Mouse (Mus musculus) MEL (cell line): ENCODE measurements at regions not wholly inside any gene's neighbourhood (a gene's known extent, or its start where the extent isn't known, plus 50 kb on each side); places are given as distances from the start of the nearest gene placed in this dataset.

ENCODE experiments used
- DNase-seq: peaks from one replicate; pipeline ENCODE4 v3.0.0; 2011; ENCODE audit warnings: low read depth, low spot score
- H3K27ac ChIP-seq: 2 replicates; pipeline ENCODE4 v1.5.1; 2012; ENCODE audit warnings: low read depth, mild to moderate bottlenecking, control low read depth, low read length, moderate library complexity; ENCODE audit not compliant: control insufficient read depth
- H3K27me3 ChIP-seq, 2 experiments: fragments of 150-350 bp in 1 of 2; sonication (generic) in 1 of 2; 2 replicates each; pipeline ENCODE4 v1.6.1; 2012; ENCODE audit warnings: low read length in 2 of 2, mild to moderate bottlenecking in 2 of 2, improper control_type of control experiment in 1 of 2, moderate library complexity in 1 of 2; ENCODE audit not compliant: insufficient read depth in 2 of 2, control insufficient read depth in 1 of 2
- H3K36me3 ChIP-seq, 2 experiments: 2 replicates each; pipeline ENCODE4 v1.6.1; 2012 to 2014; ENCODE audit warnings: low read length in 2 of 2, improper control_type of control experiment in 1 of 2, inconsistent platforms in 1 of 2, mild to moderate bottlenecking in 1 of 2; ENCODE audit not compliant: insufficient read depth in 2 of 2, control insufficient read depth in 1 of 2
- H3K4me1 ChIP-seq, 2 experiments: fragments of 150-350 bp in 1 of 2; sonication (generic) in 1 of 2; 2 replicates each; pipeline ENCODE4 v1.6.1; 2012; ENCODE audit warnings: low read length in 2 of 2, improper control_type of control experiment in 1 of 2, mild to moderate bottlenecking in 1 of 2; ENCODE audit not compliant: insufficient read depth in 2 of 2, control insufficient read depth in 1 of 2
- H3K4me3 ChIP-seq, 2 experiments: fragments of 150-350 bp in 1 of 2; sonication (generic) in 1 of 2; 2 replicates each; pipeline ENCODE4 v1.5.1; 2012; ENCODE audit warnings: low read depth in 2 of 2, low read length in 2 of 2, mild to moderate bottlenecking in 2 of 2, moderate library complexity in 2 of 2, control low read depth in 1 of 2, improper control_type of control experiment in 1 of 2; ENCODE audit not compliant: control insufficient read depth in 1 of 2, insufficient read depth in 1 of 2
- H3K79me2 ChIP-seq: 2 replicates; pipeline ENCODE4 v1.6.1; 2012; ENCODE audit warnings: mild to moderate bottlenecking, low read length, moderate library complexity; ENCODE audit not compliant: control insufficient read depth, poor library complexity, insufficient read depth
- H3K9ac ChIP-seq: 2 replicates; pipeline ENCODE4 v1.6.1; 2012; ENCODE audit warnings: low read depth, mild to moderate bottlenecking, control low read depth, low read length, moderate library complexity; ENCODE audit not compliant: control insufficient read depth, poor library complexity, severe bottlenecking
- H3K9me3 ChIP-seq: fragments of 150-350 bp; sonication (generic); replicated peaks from 2 replicates; pipeline ENCODE4 v1.6.1; 2012; ENCODE audit warnings: mild to moderate bottlenecking, low read length, improper control_type of control experiment, moderate library complexity; ENCODE audit not compliant: insufficient read depth
- CHD2 ChIP-seq: IDR thresholded peaks from 2 replicates; pipeline ENCODE4 v1.6.1; 2011; ENCODE audit warnings: low read length, improper control_type of control experiment
- CTCF ChIP-seq, 3 experiments: IDR thresholded peaks in 2 of 3; conservative IDR thresholded peaks in 1 of 3; 2 replicates each; pipeline ENCODE4 v1.5.1; 2011 to 2012; ENCODE audit warnings: low read length in 3 of 3, low read depth in 2 of 3, mild to moderate bottlenecking in 2 of 3, improper control_type of control experiment in 1 of 3, inconsistent platforms in 1 of 3, mixed read lengths in 1 of 3, moderate library complexity in 1 of 3; ENCODE audit not compliant: control insufficient read depth in 1 of 3, insufficient read depth in 1 of 3, poor library complexity in 1 of 3, severe bottlenecking in 1 of 3
- E2F4 ChIP-seq: IDR thresholded peaks from 2 replicates; pipeline ENCODE4 v1.6.1; 2011; ENCODE audit warnings: low read depth, low read length, improper control_type of control experiment, borderline replicate concordance
- ELF1 ChIP-seq: IDR thresholded peaks from 2 replicates; pipeline ENCODE4 v1.6.1; 2014; ENCODE audit warnings: low read depth, mild to moderate bottlenecking, inconsistent platforms, low read length, improper control_type of control experiment, moderate library complexity
- EP300 ChIP-seq, 2 experiments: IDR thresholded peaks; 2 replicates each; pipeline ENCODE4 v1.6.1; 2011; ENCODE audit warnings: improper control_type of control experiment in 2 of 2, low read length in 2 of 2, low read depth in 1 of 2, mild to moderate bottlenecking in 1 of 2
- ETS1 ChIP-seq: IDR thresholded peaks from 2 replicates; pipeline ENCODE4 v1.6.1; 2012; ENCODE audit warnings: low read depth, mild to moderate bottlenecking, inconsistent platforms, low read length, improper control_type of control experiment, moderate library complexity
- GABPA ChIP-seq: IDR thresholded peaks from 2 replicates; pipeline ENCODE4 v1.6.1; 2012; ENCODE audit warnings: low read depth, mild to moderate bottlenecking, inconsistent platforms, low read length, improper control_type of control experiment, moderate library complexity
- GATA1 ChIP-seq: IDR thresholded peaks from 2 replicates; pipeline ENCODE4 v1.6.1; 2011; ENCODE audit warnings: low read depth, low read length, improper control_type of control experiment
- JUND ChIP-seq: IDR thresholded peaks from 2 replicates; pipeline ENCODE4 v1.6.1; 2011; ENCODE audit warnings: low read depth, mild to moderate bottlenecking, improper control_type of control experiment, low read length
- KAT2A ChIP-seq: conservative IDR thresholded peaks from 2 replicates; pipeline ENCODE4 v1.6.1; 2012; ENCODE audit warnings: low read depth, low read length, improper control_type of control experiment, inconsistent platforms
- MAFK ChIP-seq: IDR thresholded peaks from 2 replicates; pipeline ENCODE4 v1.6.1; 2011; ENCODE audit warnings: low read depth, mild to moderate bottlenecking, low read length, improper control_type of control experiment, borderline replicate concordance
- MAX ChIP-seq: IDR thresholded peaks from 2 replicates; pipeline ENCODE4 v1.6.1; 2011; ENCODE audit warnings: low read length, improper control_type of control experiment
- MAZ ChIP-seq: IDR thresholded peaks from 2 replicates; pipeline ENCODE4 v1.6.1; 2012; ENCODE audit warnings: low read depth, mild to moderate bottlenecking, inconsistent platforms, low read length, improper control_type of control experiment
- MXI1 ChIP-seq: IDR thresholded peaks from 2 replicates; pipeline ENCODE4 v1.6.1; 2011; ENCODE audit warnings: mild to moderate bottlenecking, low read depth, low read length, improper control_type of control experiment
- MYB ChIP-seq: IDR thresholded peaks from 2 replicates; pipeline ENCODE4 v1.6.1; 2011; ENCODE audit warnings: mild to moderate bottlenecking, low read depth, low read length, improper control_type of control experiment
- NELFE ChIP-seq: IDR thresholded peaks from 2 replicates; pipeline ENCODE4 v1.6.1; 2011; ENCODE audit warnings: low read depth, low read length, improper control_type of control experiment
- NRF1 ChIP-seq: IDR thresholded peaks from 2 replicates; pipeline ENCODE4 v1.6.1; 2014; ENCODE audit warnings: low read depth, mild to moderate bottlenecking, inconsistent platforms, low read length, improper control_type of control experiment, moderate library complexity; ENCODE audit not compliant: poor library complexity, insufficient read depth, severe bottlenecking
- POLR2AphosphoS2 ChIP-seq: IDR thresholded peaks from 2 replicates; pipeline ENCODE4 v1.6.1; 2011; ENCODE audit warnings: low read length, improper control_type of control experiment
- RAD21 ChIP-seq: IDR thresholded peaks from 2 replicates; pipeline ENCODE4 v1.6.1; 2011; ENCODE audit warnings: mild to moderate bottlenecking, low read depth, low read length, improper control_type of control experiment
- RCOR1 ChIP-seq: IDR thresholded peaks from 2 replicates; pipeline ENCODE4 v1.6.1; 2012; ENCODE audit warnings: low read depth, mild to moderate bottlenecking, inconsistent platforms, low read length, improper control_type of control experiment
- SIN3A ChIP-seq: IDR thresholded peaks from 2 replicates; pipeline ENCODE4 v1.6.1; 2012; ENCODE audit warnings: low read length, improper control_type of control experiment, inconsistent platforms
- SMC3 ChIP-seq: IDR thresholded peaks from 2 replicates; pipeline ENCODE4 v1.6.1; 2011; ENCODE audit warnings: low read depth, low read length, improper control_type of control experiment
- UBTF ChIP-seq: IDR thresholded peaks from 2 replicates; pipeline ENCODE4 v1.6.1; 2012; ENCODE audit warnings: low read depth, mild to moderate bottlenecking, inconsistent platforms, low read length, improper control_type of control experiment, moderate library complexity, borderline replicate concordance; ENCODE audit not compliant: insufficient read depth
- ZC3H11A ChIP-seq: IDR thresholded peaks from 2 replicates; pipeline ENCODE4 v1.6.1; 2012; ENCODE audit warnings: low read depth, mild to moderate bottlenecking, inconsistent platforms, low read length, improper control_type of control experiment
- ZKSCAN1 ChIP-seq: IDR thresholded peaks from 2 replicates; pipeline ENCODE4 v1.6.1; 2012; ENCODE audit warnings: low read depth, mild to moderate bottlenecking, inconsistent platforms, low read length, improper control_type of control experiment, moderate library complexity
- ZNF384 ChIP-seq: IDR thresholded peaks from 2 replicates; pipeline ENCODE4 v1.6.1; 2012; ENCODE audit warnings: low read depth, mild to moderate bottlenecking, inconsistent platforms, low read length, improper control_type of control experiment

DNA sequence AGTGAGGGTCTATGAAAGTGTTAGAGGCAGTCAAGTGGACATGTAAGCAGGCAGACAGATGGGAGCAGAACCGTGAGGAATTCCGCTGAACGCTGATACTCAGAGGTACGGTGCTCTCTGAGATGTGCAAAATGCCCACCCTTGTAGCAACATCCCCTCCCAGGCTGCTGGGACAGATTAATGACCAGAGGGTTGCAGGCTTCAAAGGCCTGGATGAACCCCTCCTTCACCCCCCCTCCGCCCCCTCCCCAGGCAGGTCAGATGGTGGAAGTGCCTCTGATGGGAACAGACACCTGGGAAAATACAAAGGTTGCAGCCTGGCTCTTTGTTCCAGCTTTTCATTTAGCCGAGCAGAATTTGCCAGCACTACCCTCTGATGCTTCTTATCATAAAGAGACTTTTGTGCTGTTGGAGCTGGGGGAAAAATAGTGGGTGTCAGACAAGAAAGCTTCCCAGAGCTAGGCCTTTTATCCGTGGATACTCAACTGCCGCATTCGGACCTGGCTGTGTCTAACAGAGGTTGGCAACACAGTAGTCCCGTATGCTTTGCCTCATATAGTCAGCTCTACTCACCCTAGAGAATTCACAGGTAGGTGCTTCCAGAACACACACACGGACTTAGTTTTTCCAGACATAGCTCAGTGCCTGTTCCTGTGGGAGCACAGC, 111.2 kb upstream of the Ranbp3l start:
- no peaks in the 10 kb centered on the region for H3K9me3 ChIP-seq
- H3K27me3 ChIP-seq = peaks cover 0 to 5% of the 10 kb centered on the region in 2 experiments; a peak in 2 of 4 replicates
- no peak overlapping the region for H3K27ac ChIP-seq
- H3K4me3 ChIP-seq = no peak overlapping the region
- no peaks in the 10 kb centered on the region for H3K79me2 ChIP-seq
- H3K4me1 ChIP-seq = no peaks in the 10 kb centered on the region
- H3K9ac ChIP-seq = no peak overlapping the region
- H3K36me3 ChIP-seq = no peaks in the 10 kb centered on the region
- DNase-seq = no peak
- TF ChIP-seq MAFK (no peak), MXI1 (no peak), E2F4 (no peak), NRF1 (no peak), MAZ (no peak), NELFE (no peak)

- Histone ChIP-seq H3K27me3 (peaks cover 0 to 5% of the 10 kb centered on the region in 2 experiments; a peak in 2 of 4 replicates), H3K36me3 (no peaks in the 10 kb centered on the region), H3K4me1 (no peaks in the 10 kb centered on the region), H3K27ac (no peak overlapping the region), H3K9ac (no peak overlapping the region), H3K79me2 (no peaks in the 10 kb centered on the region), H3K9me3 (no peaks in the 10 kb centered on the region), H3K4me3 (no peak overlapping the region)
- no peak for TF ChIP-seq ETS1
- TF ChIP-seq CTCF (IDR thresholded peaks at IDR 0.05 in 2 of 3, conservative IDR thresholded peaks at IDR 0.05 in 1 of 3; ENCODE audit: control insufficient read depth in 1 of 3, insufficient read depth in 1 of 3, low read depth in 2 of 3, low read length in 3 of 3, poor library complexity in 1 of 3, severe bottlenecking in 1 of 3) = peak; percentile 10 to 59 (median 14); a peak in 4 of 6 replicates
- peak; percentile 55; the same call in 1 of the 2 replicates for TF ChIP-seq ZC3H11A
- no peak for TF ChIP-seq GATA1
- TF ChIP-seq RAD21 = peak; percentile 61
- TF ChIP-seq MAX = no peak
- peak; percentile 70 for TF ChIP-seq SMC3
- peak; percentile 19 for DNase-seq
Observed at GRCm38 (mm10) chr15:8855511-8855910, 112.2 kb upstream of the Ranbp3l start.

- H3K27me3 ChIP-seq = peaks cover 0 to 5% of the 10 kb centered on the region in 2 experiments; a peak in 2 of 4 replicates
- no peak for TF ChIP-seq ZKSCAN1
- no peak for TF ChIP-seq MAZ
- TF ChIP-seq KAT2A = no peak
- no peak for TF ChIP-seq GABPA
- TF ChIP-seq MYB = no peak
- no peak for TF ChIP-seq CHD2
- TF ChIP-seq RCOR1 = no peak
- TF ChIP-seq JUND = no peak
- TF ChIP-seq ZNF384 = no peak
- no peak for TF ChIP-seq UBTF
- TF ChIP-seq CTCF (IDR thresholded peaks at IDR 0.05 in 2 of 3, conservative IDR thresholded peaks at IDR 0.05 in 1 of 3; ENCODE audit: control insufficient read depth in 1 of 3, insufficient read depth in 1 of 3, low read depth in 2 of 3, low read length in 3 of 3, poor library complexity in 1 of 3, severe bottlenecking in 1 of 3) = no peak
- no peak for TF ChIP-seq EP300 (IDR thresholded peaks at IDR 0.05; ENCODE audit: low read depth in 1 of 2, low read length in 2 of 2)
- TF ChIP-seq ELF1 = no peak
- TF ChIP-seq SIN3A = no peak
- no peak for TF ChIP-seq POLR2AphosphoS2
- TF ChIP-seq, all 39 proteins: peak for 0
- Histone ChIP-seq H3K27ac (no peak overlapping the region), H3K9ac (no peak overlapping the region), H3K36me3 (no peaks in the 10 kb centered on the region), H3K4me1 (no peaks in the 10 kb centered on the region), H3K79me2 (no peaks in the 10 kb centered on the region), H3K9me3 (no peaks in the 10 kb centered on the region), H3K4me3 (no peak overlapping the region)
- no peak for DNase-seq
Observed at GRCm38 (mm10) chr15:8854336-8854735, 113.4 kb upstream of the Ranbp3l start.
